Mouse (Mus musculus): ENCODE measurements around the gene Olfr904. TPM values are rescaled to one million over a fixed set of nuclear protein-coding genes. Genes with fewer than 3 reads are reported as not detected.
"Not testable (repeated sequence)": the region's sequence is repeated elsewhere in the genome, so short reads cannot be mapped to it uniquely, and the experiment has no call there.

Gene Olfr904
- polyA plus RNA-seq (2014; fragmentation: Nextera tagmentation; extraction: Ambion mirVana) = not detected in 2 replicates

DNA sequence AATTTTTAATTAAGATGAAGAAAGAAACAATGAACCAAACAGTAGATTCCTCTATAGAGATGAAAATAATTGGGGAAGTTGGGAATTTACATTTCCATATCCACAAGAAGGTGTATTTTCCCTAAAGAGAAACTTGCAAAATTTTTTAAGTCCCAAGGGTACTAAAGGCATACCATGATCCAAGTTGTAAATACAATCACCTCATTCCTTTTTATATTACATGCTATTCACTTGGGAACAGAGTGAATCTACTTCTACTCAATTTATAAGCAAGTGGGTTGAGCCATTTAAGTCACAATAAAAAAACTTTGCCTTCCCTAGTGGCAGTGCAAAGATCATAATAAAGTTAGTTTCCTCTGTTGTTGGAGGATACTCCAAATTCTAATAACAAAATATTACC, at the start of gene Olfr904:
Gene Olfr904, plus strand, starts transcription at position 301 of the 400 bp plus-strand sequence.
- Histone ChIP-seq H3K27ac (no peak within 1 kb of the TSS), H3K27me3 (ENCODE audit: control insufficient read depth, insufficient read depth, low read length) (no peaks in the 10 kb centered on the region), H3K9ac (no peak within 1 kb of the TSS), H3K4me2 (replicated peaks) (no peak within 1 kb of the TSS), H3K9me3 (ENCODE audit: control insufficient read depth, low read length) (no peaks in the 10 kb centered on the region), H3K36me3 (replicated peaks; ENCODE audit: control insufficient read depth, insufficient read depth) (no peaks in the 10 kb centered on the region), H3K4me3 (replicated peaks; ENCODE audit: low read length) (no peak within 1 kb of the TSS), H3K4me1 (replicated peaks; ENCODE audit: control insufficient read depth, insufficient read depth, low read length) (no peaks in the 10 kb centered on the region)
- ATAC-seq (ENCODE audit: low FRiP score) (no peak), DNase-seq (ENCODE audit: low spot score) (no peak)

DNA sequence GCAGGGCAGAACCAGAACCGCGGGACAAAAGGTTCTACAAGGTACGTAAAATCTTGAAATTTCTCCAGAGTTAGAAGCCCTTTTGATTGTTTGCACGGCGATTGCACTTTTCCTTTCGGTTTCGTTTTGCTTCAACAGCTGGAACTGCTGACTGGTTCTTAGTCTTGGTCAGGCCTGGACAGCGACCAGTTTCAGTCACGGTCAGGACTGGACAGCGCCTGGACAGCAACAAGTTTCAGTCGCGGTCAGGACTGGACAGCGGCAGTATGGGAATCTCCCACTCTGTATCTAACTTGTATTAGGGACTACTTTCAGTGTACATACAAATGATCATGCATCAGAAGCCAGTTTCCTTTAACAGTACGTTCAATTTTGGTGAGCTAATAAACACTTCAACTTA, 49.4 kb upstream of the Olfr904 start:
- H3K9me3 ChIP-seq (ENCODE audit: control insufficient read depth, low read length); H3K4me3 ChIP-seq (replicated peaks; ENCODE audit: low read length); H3K4me1 ChIP-seq (replicated peaks; ENCODE audit: control insufficient read depth, insufficient read depth, low read length); DNase-seq (ENCODE audit: low spot score); ATAC-seq (ENCODE audit: low FRiP score); H3K27me3 ChIP-seq (ENCODE audit: control insufficient read depth, insufficient read depth, low read length); H3K27ac ChIP-seq; H3K36me3 ChIP-seq (replicated peaks; ENCODE audit: control insufficient read depth, insufficient read depth); H3K4me2 ChIP-seq (replicated peaks); H3K9ac ChIP-seq: not testable (repeated sequence)
- WGBS = 97% methylated on average over 14 of the region's 14 CpGs

DNA sequence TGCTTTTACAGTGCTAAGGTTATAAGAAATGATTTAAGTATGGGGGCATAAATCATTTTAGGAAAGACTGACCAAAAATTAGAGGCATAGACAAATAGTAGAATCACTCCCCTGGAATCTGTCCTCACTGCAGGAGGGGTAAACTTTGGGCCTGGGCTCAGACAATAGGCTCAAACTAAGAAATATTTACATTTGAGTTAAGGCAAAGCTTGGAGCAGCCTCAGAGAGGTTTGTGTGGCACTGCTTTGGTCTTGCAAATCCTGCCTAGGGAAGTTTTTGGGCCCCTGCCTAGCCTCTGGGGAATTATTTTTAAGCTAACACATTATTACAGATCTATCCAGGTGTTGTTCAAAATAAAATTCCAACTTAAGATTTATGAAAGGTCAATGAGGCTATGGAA, 39.1 kb upstream of the Olfr904 start:
- Histone ChIP-seq H3K36me3 (replicated peaks; ENCODE audit: control insufficient read depth, insufficient read depth) (no peaks in the 10 kb centered on the region), H3K4me2 (replicated peaks) (no peak overlapping the region), H3K9ac (no peak overlapping the region), H3K27ac (no peak overlapping the region), H3K4me3 (replicated peaks; ENCODE audit: low read length) (no peak overlapping the region), H3K27me3 (ENCODE audit: control insufficient read depth, insufficient read depth, low read length) (no peaks in the 10 kb centered on the region), H3K4me1 (replicated peaks; ENCODE audit: control insufficient read depth, insufficient read depth, low read length) (no peaks in the 10 kb centered on the region), H3K9me3 (ENCODE audit: control insufficient read depth, low read length) (no peaks in the 10 kb centered on the region)
- DNase-seq (ENCODE audit: low spot score) (no peak), ATAC-seq (ENCODE audit: low FRiP score) (no peak)

DNA sequence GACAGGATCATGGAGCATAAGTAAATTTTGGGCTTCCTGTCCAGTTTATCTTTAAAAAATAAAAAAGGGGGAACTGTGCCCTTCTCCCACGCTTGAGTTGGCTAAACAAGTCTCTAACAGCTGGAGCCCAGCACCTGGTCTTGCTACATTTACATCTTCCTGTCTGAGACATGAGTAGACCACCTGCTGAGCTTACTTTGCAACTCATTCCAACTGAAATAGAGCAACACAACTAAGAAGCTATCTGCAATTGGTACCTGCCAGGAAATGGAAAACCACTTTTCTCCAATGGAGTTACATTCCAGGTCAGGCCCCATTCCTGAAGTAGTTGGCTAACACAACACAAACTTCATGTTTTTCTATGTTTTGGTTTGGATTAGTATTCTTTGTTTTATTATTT, 35.9 kb upstream of the Olfr904 start:
- ATAC-seq (ENCODE audit: low FRiP score) = no peak
- no peak overlapping the region for H3K4me2 ChIP-seq (replicated peaks)
- H3K27me3 ChIP-seq (ENCODE audit: control insufficient read depth, insufficient read depth, low read length) = no peaks in the 10 kb centered on the region
- whole genome bisulfite sequencing = 51% methylated on average over 1 of the region's 1 CpGs
- no peak for DNase-seq (ENCODE audit: low spot score)
- no peak overlapping the region for H3K27ac ChIP-seq
- H3K36me3 ChIP-seq (replicated peaks; ENCODE audit: control insufficient read depth, insufficient read depth) = no peaks in the 10 kb centered on the region
- H3K9me3 ChIP-seq (ENCODE audit: control insufficient read depth, low read length) = no peaks in the 10 kb centered on the region
- H3K4me1 ChIP-seq (replicated peaks; ENCODE audit: control insufficient read depth, insufficient read depth, low read length) = no peaks in the 10 kb centered on the region
- H3K9ac ChIP-seq = no peak overlapping the region
- no peak overlapping the region for H3K4me3 ChIP-seq (replicated peaks; ENCODE audit: low read length)

DNA sequence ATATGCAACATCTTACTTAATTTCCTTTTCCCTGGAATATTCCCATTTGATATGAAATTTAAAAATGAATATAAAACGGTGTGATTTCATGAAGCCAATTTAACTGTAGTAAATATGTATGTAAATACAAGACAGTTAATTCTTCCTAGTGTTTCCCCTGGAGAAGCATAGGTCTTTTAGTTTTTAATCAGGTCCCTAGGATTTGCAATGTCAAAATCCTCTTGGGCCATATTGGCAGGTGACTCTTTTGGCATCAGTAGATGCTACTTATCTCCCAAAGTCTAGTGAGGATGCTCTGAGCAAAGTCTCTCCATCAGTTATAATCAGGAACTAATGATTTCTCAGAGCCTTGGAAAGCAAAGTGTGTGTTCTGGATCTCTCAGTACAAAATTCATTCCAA, 33.8 kb upstream of the Olfr904 start, which contains the start of gene Olfr901:
Gene Olfr901, plus strand, starts transcription at position 301 of the 400 bp plus-strand sequence.
- Histone ChIP-seq H3K9me3 (ENCODE audit: control insufficient read depth, low read length) (no peaks in the 10 kb centered on the region), H3K27me3 (ENCODE audit: control insufficient read depth, insufficient read depth, low read length) (no peaks in the 10 kb centered on the region), H3K4me1 (replicated peaks; ENCODE audit: control insufficient read depth, insufficient read depth, low read length) (no peaks in the 10 kb centered on the region), H3K36me3 (replicated peaks; ENCODE audit: control insufficient read depth, insufficient read depth) (no peaks in the 10 kb centered on the region), H3K9ac (no peak within 1 kb of the TSS), H3K4me3 (replicated peaks; ENCODE audit: low read length) (no peak within 1 kb of the TSS), H3K27ac (no peak within 1 kb of the TSS), H3K4me2 (replicated peaks) (no peak within 1 kb of the TSS)
- WGBS = 80% methylated on average over 1 of the region's 1 CpGs
- ATAC-seq (ENCODE audit: low FRiP score) (no peak), DNase-seq (ENCODE audit: low spot score) (no peak)

DNA sequence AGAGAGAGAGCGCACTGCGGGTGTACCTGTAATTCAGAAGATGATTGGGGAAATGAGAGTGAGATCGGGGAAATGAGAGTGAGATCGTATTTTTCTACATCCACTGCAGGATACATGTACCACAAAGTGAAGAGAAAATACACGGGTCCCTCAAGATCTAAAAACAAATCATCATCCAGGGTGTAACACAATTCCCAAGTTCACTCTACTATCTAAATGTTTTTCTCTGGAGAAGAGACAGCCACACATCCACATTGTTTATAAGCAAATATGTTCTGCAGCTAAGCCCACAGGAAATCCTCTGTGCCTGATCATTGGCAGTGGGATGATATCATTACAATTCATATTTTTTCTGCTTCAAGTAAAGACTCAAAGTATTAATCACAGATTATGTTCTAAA, 15.6 kb upstream of the Olfr904 start, which contains the start of gene Olfr902:
Gene Olfr902, plus strand, starts transcription at position 301 of the 400 bp plus-strand sequence.
- no peak within 1 kb of the TSS for H3K4me2 ChIP-seq (replicated peaks)
- WGBS = 93% methylated on average over 5 of the region's 5 CpGs
- no peak within 1 kb of the TSS for H3K9ac ChIP-seq
- ATAC-seq (ENCODE audit: low FRiP score) (no peak), DNase-seq (ENCODE audit: low spot score) (no peak)
- no peaks in the 10 kb centered on the region for H3K4me1 ChIP-seq (replicated peaks; ENCODE audit: control insufficient read depth, insufficient read depth, low read length)
- no peaks in the 10 kb centered on the region for H3K9me3 ChIP-seq (ENCODE audit: control insufficient read depth, low read length)
- H3K36me3 ChIP-seq (replicated peaks; ENCODE audit: control insufficient read depth, insufficient read depth) = no peaks in the 10 kb centered on the region
- no peak within 1 kb of the TSS for H3K4me3 ChIP-seq (replicated peaks; ENCODE audit: low read length)
- no peak within 1 kb of the TSS for H3K27ac ChIP-seq
- H3K27me3 ChIP-seq (ENCODE audit: control insufficient read depth, insufficient read depth, low read length) = no peaks in the 10 kb centered on the region

DNA sequence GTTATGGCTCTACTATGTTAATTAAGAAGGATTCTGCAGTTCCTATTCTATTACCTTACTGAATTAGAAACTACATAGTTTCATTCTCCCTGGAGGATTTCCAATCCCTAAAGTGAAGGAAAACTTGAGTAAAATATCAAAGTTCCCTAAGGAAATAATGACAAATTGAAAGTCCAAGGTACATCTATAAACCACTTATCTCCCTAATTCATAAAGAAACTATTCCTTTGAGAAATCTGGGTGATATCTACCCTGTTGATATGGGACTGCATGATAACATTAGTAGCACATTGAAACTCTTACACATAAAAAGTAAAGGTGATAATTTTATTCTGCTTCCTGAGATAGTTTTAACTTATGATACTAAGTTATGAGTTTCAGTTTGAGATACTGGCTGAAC, 7.9 kb downstream of the Olfr904 start, which contains the start of gene Olfr905:
Gene Olfr905, plus strand, starts transcription at position 301 of the 400 bp plus-strand sequence.
- Histone ChIP-seq H3K27ac (no peak within 1 kb of the TSS), H3K4me2 (replicated peaks) (no peak within 1 kb of the TSS)

DNA sequence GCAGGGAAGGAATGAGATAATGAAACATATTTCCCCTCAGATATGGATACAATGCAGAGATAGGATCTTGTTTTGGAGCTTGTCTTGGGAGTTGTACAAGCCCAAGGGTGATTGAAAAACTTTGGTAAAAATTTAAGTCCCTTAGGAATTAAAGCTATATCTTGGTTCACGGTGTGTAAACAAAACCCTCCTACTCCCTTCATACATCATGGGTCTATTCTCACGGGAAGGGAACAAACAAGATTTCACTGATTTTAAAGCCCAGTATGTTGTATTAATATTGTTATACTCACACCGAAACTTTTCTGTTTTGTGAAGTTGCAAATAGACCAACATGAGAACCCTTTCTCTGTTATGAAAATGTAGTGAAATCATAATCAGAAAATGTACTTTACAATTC, 23.8 kb downstream of the Olfr904 start, which contains the start of gene Olfr906:
Gene Olfr906, plus strand, starts transcription at position 301 of the 400 bp plus-strand sequence.
- H3K4me1 ChIP-seq (replicated peaks; ENCODE audit: control insufficient read depth, insufficient read depth, low read length) = no peaks in the 10 kb centered on the region
- H3K27ac ChIP-seq = no peak within 1 kb of the TSS
- H3K27me3 ChIP-seq (ENCODE audit: control insufficient read depth, insufficient read depth, low read length) = no peaks in the 10 kb centered on the region
- ATAC-seq (ENCODE audit: low FRiP score) = no peak
- no peaks in the 10 kb centered on the region for H3K36me3 ChIP-seq (replicated peaks; ENCODE audit: control insufficient read depth, insufficient read depth)
- 88% methylated on average over 3 of the region's 3 CpGs for WGBS
- H3K9me3 ChIP-seq (ENCODE audit: control insufficient read depth, low read length) = no peaks in the 10 kb centered on the region
- no peak within 1 kb of the TSS for H3K4me3 ChIP-seq (replicated peaks; ENCODE audit: low read length)
- DNase-seq (ENCODE audit: low spot score) = no peak
- no peak within 1 kb of the TSS for H3K9ac ChIP-seq
- H3K4me2 ChIP-seq (replicated peaks) = no peak within 1 kb of the TSS

More for the DNA sequence above, 7.9 kb downstream of the Olfr904 start, which contains the start of gene Olfr905:
- Histone ChIP-seq H3K4me1 (replicated peaks; ENCODE audit: control insufficient read depth, insufficient read depth, low read length) (no peaks in the 10 kb centered on the region), H3K36me3 (replicated peaks; ENCODE audit: control insufficient read depth, insufficient read depth) (no peaks in the 10 kb centered on the region), H3K9me3 (ENCODE audit: control insufficient read depth, low read length) (no peaks in the 10 kb centered on the region), H3K27me3 (ENCODE audit: control insufficient read depth, insufficient read depth, low read length) (no peaks in the 10 kb centered on the region), H3K4me3 (replicated peaks; ENCODE audit: low read length) (no peak within 1 kb of the TSS), H3K9ac (no peak within 1 kb of the TSS)
- no peak for DNase-seq (ENCODE audit: low spot score)
- no peak for ATAC-seq (ENCODE audit: low FRiP score)

DNA sequence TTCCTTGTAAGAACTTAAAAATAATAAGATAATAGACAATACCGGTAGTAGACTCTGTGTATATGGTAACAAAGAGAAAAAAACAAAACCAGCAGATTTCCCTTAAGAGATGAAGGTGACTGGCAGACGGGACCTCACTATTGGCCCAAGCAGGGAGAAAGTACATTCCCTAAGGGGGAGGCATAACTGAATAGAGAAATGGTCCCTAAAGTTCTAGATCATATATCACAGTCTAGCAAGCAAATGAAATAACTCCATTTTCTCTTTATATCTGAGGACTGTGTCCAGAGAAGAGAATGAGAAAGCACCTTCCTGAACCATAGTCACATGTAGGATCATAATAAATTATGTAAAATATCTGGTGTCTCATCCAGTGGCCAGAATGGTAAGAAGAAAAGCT, 32.6 kb downstream of the Olfr904 start, which contains the start of gene Olfr907:
Gene Olfr907, plus strand, starts transcription at position 301 of the 400 bp plus-strand sequence.
- no peaks in the 10 kb centered on the region for H3K9me3 ChIP-seq (ENCODE audit: control insufficient read depth, low read length)
- no peak within 1 kb of the TSS for H3K4me3 ChIP-seq (replicated peaks; ENCODE audit: low read length)
- WGBS = 84% methylated on average over 2 of the region's 2 CpGs
- no peaks in the 10 kb centered on the region for H3K36me3 ChIP-seq (replicated peaks; ENCODE audit: control insufficient read depth, insufficient read depth)
- H3K27me3 ChIP-seq (ENCODE audit: control insufficient read depth, insufficient read depth, low read length) = no peaks in the 10 kb centered on the region
- no peak for ATAC-seq (ENCODE audit: low FRiP score)
- H3K4me2 ChIP-seq (replicated peaks) = no peak within 1 kb of the TSS
- H3K9ac ChIP-seq = no peak within 1 kb of the TSS
- H3K4me1 ChIP-seq (replicated peaks; ENCODE audit: control insufficient read depth, insufficient read depth, low read length) = no peaks in the 10 kb centered on the region
- no peak for DNase-seq (ENCODE audit: low spot score)
- no peak within 1 kb of the TSS for H3K27ac ChIP-seq

DNA sequence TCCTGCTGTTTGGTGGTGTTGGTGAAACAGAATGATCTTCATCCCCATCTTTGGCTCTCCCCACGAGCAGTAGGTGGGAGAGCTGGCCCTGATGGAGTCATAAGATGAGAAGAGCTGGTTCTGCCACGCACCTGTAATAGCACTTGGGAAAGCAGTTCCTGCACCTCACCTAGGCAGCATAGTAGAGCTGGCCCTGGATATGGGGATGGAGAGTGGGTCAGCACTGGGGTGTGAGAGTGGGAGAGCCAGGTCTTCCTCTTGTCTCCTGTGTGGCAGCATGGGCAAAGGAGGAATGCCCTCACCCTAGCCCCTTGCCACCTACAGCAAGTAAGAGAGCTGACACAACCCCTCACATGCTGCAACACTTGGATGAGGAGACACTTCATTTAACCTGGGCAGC, 49.4 kb downstream of the Olfr904 start:
- 76% methylated on average over 2 of the region's 2 CpGs for WGBS
- no peak overlapping the region for H3K27ac ChIP-seq
- no peaks in the 10 kb centered on the region for H3K36me3 ChIP-seq (replicated peaks; ENCODE audit: control insufficient read depth, insufficient read depth)
- no peak for DNase-seq (ENCODE audit: low spot score)
- H3K4me1 ChIP-seq (replicated peaks; ENCODE audit: control insufficient read depth, insufficient read depth, low read length) = no peaks in the 10 kb centered on the region
- H3K27me3 ChIP-seq (ENCODE audit: control insufficient read depth, insufficient read depth, low read length) = no peaks in the 10 kb centered on the region
- no peak overlapping the region for H3K4me2 ChIP-seq (replicated peaks)
- no peak overlapping the region for H3K9ac ChIP-seq
- ATAC-seq (ENCODE audit: low FRiP score) = no peak
- H3K9me3 ChIP-seq (ENCODE audit: control insufficient read depth, low read length) = no peaks in the 10 kb centered on the region
- no peak overlapping the region for H3K4me3 ChIP-seq (replicated peaks; ENCODE audit: low read length)
